Mouse (Mus musculus): Measurements from ENCODE around the gene Rftn1.

GRCm38 (mm10) chr17:50205152-50205782 lies 14.8 kb upstream of the Rftn1 start:
- TF ChIP-seq CTCF (IDR thresholded peaks at IDR 0.05; ENCODE audit: extremely low read depth, insufficient read depth, low read length), result no peak
- no peak for TF ChIP-seq POLR2A (IDR thresholded peaks at IDR 0.05; ENCODE audit: extremely low read depth, insufficient read depth, low read length)
